Mouse (Mus musculus): ENCODE measurements around the gene S100a3. TPM values are rescaled to one million over a fixed set of nuclear protein-coding genes. Genes with fewer than 3 reads are reported as not detected.

The S100a3 gene
- 0.32 TPM in 2 replicates for polyA plus RNA-seq (2014; fragmentation: Nextera tagmentation; extraction: Ambion mirVana)

GRCm38 (mm10) chr3:90560008-90560628 lies at the start of gene S100a3:
Gene S100a3, plus strand, starts transcription at chr3:90560578.
- H3K4me2 ChIP-seq (ENCODE audit: low read length): no peak within 1 kb of the TSS
- H3K4me3 ChIP-seq (ENCODE audit: control insufficient read depth in 1 of 2, insufficient read depth in 1 of 2, low read depth in 1 of 2, low read length in 2 of 2): no peak within 1 kb of the TSS
- no peak within 1 kb of the TSS for H3K9ac ChIP-seq (ENCODE audit: low read length)
- no peaks in the 10 kb centered on the region for H3K27me3 ChIP-seq (ENCODE audit: control insufficient read depth, insufficient read depth, low read length)
- WGBS: 82% methylated on average over 6 of the region's 6 CpGs
- no peaks in the 10 kb centered on the region for H3K36me3 ChIP-seq (ENCODE audit: control insufficient read depth, insufficient read depth, low read length)
- H3K9me3 ChIP-seq (ENCODE audit: control insufficient read depth, low read length): no peaks in the 10 kb centered on the region
- H3K27ac ChIP-seq (replicated peaks in 1 of 2; ENCODE audit: control insufficient read depth in 1 of 2, insufficient read depth in 1 of 2, low read depth in 2 of 2, low read length in 2 of 2): no peak within 1 kb of the TSS
- ATAC-seq (ENCODE audit: insufficient number of reproducible peaks, insufficient read depth, low FRiP score, low read depth): no peak
- H3K4me1 ChIP-seq (ENCODE audit: control insufficient read depth in 2 of 2, insufficient read depth in 2 of 2, low read length in 2 of 2): no peaks in the 10 kb centered on the region

- H3K27ac ChIP-seq (replicated peaks in 1 of 2; ENCODE audit: control insufficient read depth in 1 of 2, insufficient read depth in 1 of 2, low read depth in 2 of 2, low read length in 2 of 2): no peak overlapping the region
Observed at GRCm38 (mm10) chr3:90512276-90512675, 48.1 kb upstream of the S100a3 start.

GRCm38 (mm10) chr3:90512948-90513642 lies 47.3 kb upstream of the S100a3 start:
- Histone ChIP-seq H3K27ac (replicated peaks in 1 of 2; ENCODE audit: control insufficient read depth in 1 of 2, insufficient read depth in 1 of 2, low read depth in 2 of 2, low read length in 2 of 2) (peak overlapping the region; percentile 77 to 87; a peak in 3 of 4 replicates), H3K4me3 (ENCODE audit: control insufficient read depth in 1 of 2, insufficient read depth in 1 of 2, low read depth in 1 of 2, low read length in 2 of 2) (peak overlapping the region; percentile 53 to 55), H3K36me3 (ENCODE audit: control insufficient read depth, insufficient read depth, low read length) (peaks cover 21% of the 10 kb centered on the region; the same call in 1 of the 2 replicates), H3K27me3 (ENCODE audit: control insufficient read depth, insufficient read depth, low read length) (no peaks in the 10 kb centered on the region), H3K4me1 (ENCODE audit: control insufficient read depth in 2 of 2, insufficient read depth in 2 of 2, low read length in 2 of 2) (peaks cover 14 to 21% of the 10 kb centered on the region in 2 experiments), H3K9ac (ENCODE audit: low read length) (peak overlapping the region; percentile 79), H3K4me2 (ENCODE audit: low read length) (peak overlapping the region; percentile 92), H3K9me3 (ENCODE audit: control insufficient read depth, low read length) (no peaks in the 10 kb centered on the region)
- 58% methylated on average over 9 of the region's 9 CpGs for WGBS
- ATAC-seq (ENCODE audit: insufficient number of reproducible peaks, insufficient read depth, low FRiP score, low read depth): no peak

More at GRCm38 (mm10) chr3:90512276-90512675, 48.1 kb upstream of the S100a3 start:
- no peak overlapping the region for H3K9ac ChIP-seq (ENCODE audit: low read length)
- no peak for ATAC-seq (ENCODE audit: insufficient number of reproducible peaks, insufficient read depth, low FRiP score, low read depth)
- no peak overlapping the region for H3K4me2 ChIP-seq (ENCODE audit: low read length)
- WGBS: 75% methylated on average over 5 of the region's 5 CpGs
- H3K4me3 ChIP-seq (ENCODE audit: control insufficient read depth in 1 of 2, insufficient read depth in 1 of 2, low read depth in 1 of 2, low read length in 2 of 2): no peak overlapping the region
- H3K4me1 ChIP-seq (ENCODE audit: control insufficient read depth in 2 of 2, insufficient read depth in 2 of 2, low read length in 2 of 2): peaks cover 14 to 29% of the 10 kb centered on the region in 2 experiments
- H3K9me3 ChIP-seq (ENCODE audit: control insufficient read depth, low read length): no peaks in the 10 kb centered on the region
- no peaks in the 10 kb centered on the region for H3K27me3 ChIP-seq (ENCODE audit: control insufficient read depth, insufficient read depth, low read length)
- H3K36me3 ChIP-seq (ENCODE audit: control insufficient read depth, insufficient read depth, low read length): peaks cover 22% of the 10 kb centered on the region

GRCm38 (mm10) chr3:90513796-90514590 lies 46.4 kb upstream of the S100a3 start, which contains the start of the genes S100a1 and S100a13:
Gene S100a1, minus strand, starts transcription at chr3:90514392.
Gene S100a13, plus strand, starts transcription at chr3:90514435.
- Histone ChIP-seq H3K27me3 (ENCODE audit: control insufficient read depth, insufficient read depth, low read length) (no peaks in the 10 kb centered on the region), H3K9ac (ENCODE audit: low read length) (peak within 1 kb of the TSS; percentile 79), H3K9me3 (ENCODE audit: control insufficient read depth, low read length) (no peaks in the 10 kb centered on the region), H3K4me3 (ENCODE audit: control insufficient read depth in 1 of 2, insufficient read depth in 1 of 2, low read depth in 1 of 2, low read length in 2 of 2) (peak within 1 kb of the TSS; percentile 53 to 55), H3K27ac (replicated peaks in 1 of 2; ENCODE audit: control insufficient read depth in 1 of 2, insufficient read depth in 1 of 2, low read depth in 2 of 2, low read length in 2 of 2) (peak within 1 kb of the TSS; percentile 77 to 87), H3K36me3 (ENCODE audit: control insufficient read depth, insufficient read depth, low read length) (peaks cover 22% of the 10 kb centered on the region; the same call in 1 of the 2 replicates), H3K4me2 (ENCODE audit: low read length) (peak within 1 kb of the TSS; percentile 92), H3K4me1 (ENCODE audit: control insufficient read depth in 2 of 2, insufficient read depth in 2 of 2, low read length in 2 of 2) (peaks cover 14 to 20% of the 10 kb centered on the region in 2 experiments)
- 2% methylated on average over 25 of the region's 25 CpGs for WGBS
- ATAC-seq (ENCODE audit: insufficient number of reproducible peaks, insufficient read depth, low FRiP score, low read depth): peak; percentile 57

GRCm38 (mm10) chr3:90514691-90515090 lies 45.7 kb upstream of the S100a3 start:
- no peaks in the 10 kb centered on the region for H3K27me3 ChIP-seq (ENCODE audit: control insufficient read depth, insufficient read depth, low read length)
- peaks cover 14 to 20% of the 10 kb centered on the region in 2 experiments for H3K4me1 ChIP-seq (ENCODE audit: control insufficient read depth in 2 of 2, insufficient read depth in 2 of 2, low read length in 2 of 2)
- peaks cover 22% of the 10 kb centered on the region; the same call in 1 of the 2 replicates for H3K36me3 ChIP-seq (ENCODE audit: control insufficient read depth, insufficient read depth, low read length)
- H3K9me3 ChIP-seq (ENCODE audit: control insufficient read depth, low read length): no peaks in the 10 kb centered on the region
- peak overlapping the region; percentile 92 for H3K4me2 ChIP-seq (ENCODE audit: low read length)
- WGBS: 0% methylated on average over 10 of the region's 10 CpGs
- ATAC-seq (ENCODE audit: insufficient number of reproducible peaks, insufficient read depth, low FRiP score, low read depth): peak; percentile 83
- peak overlapping the region; percentile 53 to 55 for H3K4me3 ChIP-seq (ENCODE audit: control insufficient read depth in 1 of 2, insufficient read depth in 1 of 2, low read depth in 1 of 2, low read length in 2 of 2)
- H3K9ac ChIP-seq (ENCODE audit: low read length): peak overlapping the region; percentile 79
- H3K27ac ChIP-seq (replicated peaks in 1 of 2; ENCODE audit: control insufficient read depth in 1 of 2, insufficient read depth in 1 of 2, low read depth in 2 of 2, low read length in 2 of 2): peak overlapping the region; percentile 77 to 87

- Histone ChIP-seq H3K4me2 (ENCODE audit: low read length) (peak overlapping the region; percentile 92), H3K9ac (ENCODE audit: low read length) (peak overlapping the region; percentile 79), H3K4me3 (ENCODE audit: control insufficient read depth in 1 of 2, insufficient read depth in 1 of 2, low read depth in 1 of 2, low read length in 2 of 2) (peak overlapping the region; percentile 53 to 55), H3K27me3 (ENCODE audit: control insufficient read depth, insufficient read depth, low read length) (no peaks in the 10 kb centered on the region), H3K9me3 (ENCODE audit: control insufficient read depth, low read length) (no peaks in the 10 kb centered on the region), H3K36me3 (ENCODE audit: control insufficient read depth, insufficient read depth, low read length) (peaks cover 22% of the 10 kb centered on the region; the same call in 1 of the 2 replicates), H3K4me1 (ENCODE audit: control insufficient read depth in 2 of 2, insufficient read depth in 2 of 2, low read length in 2 of 2) (peaks cover 14 to 20% of the 10 kb centered on the region in 2 experiments), H3K27ac (replicated peaks in 1 of 2; ENCODE audit: control insufficient read depth in 1 of 2, insufficient read depth in 1 of 2, low read depth in 2 of 2, low read length in 2 of 2) (peak overlapping the region in 1 of 2 experiments; percentile 87; a peak in 3 of 4 replicates)
- WGBS: 28% methylated on average over 1 of the region's 1 CpGs
- ATAC-seq (ENCODE audit: insufficient number of reproducible peaks, insufficient read depth, low FRiP score, low read depth): no peak
Observed at GRCm38 (mm10) chr3:90515242-90515641, 45.1 kb upstream of the S100a3 start.

GRCm38 (mm10) chr3:90515789-90516188 lies 44.6 kb upstream of the S100a3 start:
- H3K4me2 ChIP-seq (ENCODE audit: low read length): peak overlapping the region; percentile 92
- ATAC-seq (ENCODE audit: insufficient number of reproducible peaks, insufficient read depth, low FRiP score, low read depth): no peak
- H3K4me3 ChIP-seq (ENCODE audit: control insufficient read depth in 1 of 2, insufficient read depth in 1 of 2, low read depth in 1 of 2, low read length in 2 of 2): no peak overlapping the region
- H3K36me3 ChIP-seq (ENCODE audit: control insufficient read depth, insufficient read depth, low read length): peaks cover 22% of the 10 kb centered on the region; the same call in 1 of the 2 replicates
- 0 out of 4 replicates have a peak overlapping the region, but pooled peaks of 1 of the 2 experiments have one; percentile 87 for H3K27ac ChIP-seq (replicated peaks in 1 of 2; ENCODE audit: control insufficient read depth in 1 of 2, insufficient read depth in 1 of 2, low read depth in 2 of 2, low read length in 2 of 2)
- H3K4me1 ChIP-seq (ENCODE audit: control insufficient read depth in 2 of 2, insufficient read depth in 2 of 2, low read length in 2 of 2): peaks cover 14 to 20% of the 10 kb centered on the region in 2 experiments
- WGBS: 90% methylated on average over 4 of the region's 4 CpGs
- H3K9me3 ChIP-seq (ENCODE audit: control insufficient read depth, low read length): no peaks in the 10 kb centered on the region
- no peak overlapping the region for H3K9ac ChIP-seq (ENCODE audit: low read length)
- no peaks in the 10 kb centered on the region for H3K27me3 ChIP-seq (ENCODE audit: control insufficient read depth, insufficient read depth, low read length)

Measured in heart, embryonic 14.5 days (tissue).